Mouse (Mus musculus): ENCODE data around the gene Pomgnt1. TPM values are rescaled to one million over a fixed set of nuclear protein-coding genes. Genes with fewer than 3 reads are reported as not detected.

The Pomgnt1 gene
- polyA plus RNA-seq, 1 experiment from 2014 or later: 60.2 TPM

- Histone ChIP-seq H3K4me3 (ENCODE audit: low read length) (peak overlapping the region; percentile 91), H3K27ac (ENCODE audit: low read length) (peak overlapping the region; percentile 91), H3K9me3 (replicated peaks; ENCODE audit: control insufficient read depth, low read length) (0 out of 2 replicates have a peak, but pooled peaks cover 2% of the 10 kb centered on the region), H3K36me3 (ENCODE audit: control insufficient read depth, insufficient read depth) (peaks cover 25% of the 10 kb centered on the region), H3K27me3 (ENCODE audit: control insufficient read depth, insufficient read depth, low read length) (no peaks in the 10 kb centered on the region), H3K4me1 (ENCODE audit: control insufficient read depth, insufficient read depth, low read length) (peaks cover 17% of the 10 kb centered on the region), H3K4me2 (ENCODE audit: low read depth, low read length) (peak overlapping the region; percentile 83), H3K9ac (ENCODE audit: low read length) (peak overlapping the region; percentile 98)
- 25% methylated on average over 6 of the region's 6 CpGs for WGBS
- no peak for ATAC-seq (replicated peaks; ENCODE audit: extremely low read depth, insufficient read depth, low FRiP score)
These were observed 26.1 kb downstream of the Pomgnt1 start for GRCm38 (mm10) chr4:116149812-116150155.

DNA sequence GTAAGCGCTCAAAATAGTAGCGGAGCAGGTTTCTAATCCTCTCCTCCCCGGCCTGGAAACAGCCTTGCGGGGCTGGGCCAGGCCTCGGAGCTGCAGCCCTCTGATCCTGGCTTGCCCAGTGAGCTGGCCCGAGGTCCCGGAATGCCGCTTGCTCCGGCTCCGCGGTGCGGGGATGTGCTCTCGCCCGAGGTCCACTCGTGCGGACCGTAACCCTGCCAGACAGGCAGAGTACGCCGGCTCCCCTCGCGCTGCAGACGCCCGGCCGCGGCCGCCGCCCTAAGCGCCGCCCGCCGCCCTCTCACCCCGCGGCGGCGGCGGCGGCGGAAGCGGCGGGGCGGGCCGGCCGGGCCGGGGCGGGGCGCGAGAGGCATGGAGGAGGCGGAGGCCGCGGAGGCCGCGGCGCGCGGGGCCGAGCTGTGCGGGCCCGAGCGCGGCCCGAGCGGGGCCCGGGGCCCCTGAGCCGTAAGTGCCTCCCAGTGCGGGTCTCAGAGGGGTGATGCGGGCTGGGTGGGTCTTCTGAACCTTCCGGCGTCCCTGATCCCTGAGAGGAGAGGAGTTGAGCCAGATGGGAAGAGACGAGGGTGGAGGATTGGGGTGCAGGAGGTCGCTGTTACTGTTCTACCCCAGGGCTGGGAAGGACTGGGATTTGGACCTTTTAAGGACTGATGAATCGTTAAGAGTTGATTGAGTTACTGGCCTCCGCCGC lies 26.7 kb downstream of the Pomgnt1 start:
- under 1% methylated on average over 48 of the region's 73 CpGs for WGBS
- peak overlapping the region; percentile 98 for H3K9ac ChIP-seq (ENCODE audit: low read length)
- ATAC-seq (replicated peaks; ENCODE audit: extremely low read depth, insufficient read depth, low FRiP score): peak; percentile 93
- H3K36me3 ChIP-seq (ENCODE audit: control insufficient read depth, insufficient read depth): peaks cover 30% of the 10 kb centered on the region
- H3K4me1 ChIP-seq (ENCODE audit: control insufficient read depth, insufficient read depth, low read length): peaks cover 14% of the 10 kb centered on the region
- peak overlapping the region; percentile 91 for H3K27ac ChIP-seq (ENCODE audit: low read length)
- 0 out of 2 replicates have a peak, but pooled peaks cover 2% of the 10 kb centered on the region for H3K9me3 ChIP-seq (replicated peaks; ENCODE audit: control insufficient read depth, low read length)
- H3K4me3 ChIP-seq (ENCODE audit: low read length): peak overlapping the region; percentile 91
- H3K27me3 ChIP-seq (ENCODE audit: control insufficient read depth, insufficient read depth, low read length): no peaks in the 10 kb centered on the region
- peak overlapping the region; percentile 90 for H3K4me2 ChIP-seq (ENCODE audit: low read depth, low read length)

- Histone ChIP-seq H3K27me3 (ENCODE audit: control insufficient read depth, insufficient read depth, low read length) (no peaks in the 10 kb centered on the region), H3K36me3 (ENCODE audit: control insufficient read depth, insufficient read depth) (peaks cover 36% of the 10 kb centered on the region), H3K27ac (ENCODE audit: low read length) (peak overlapping the region; percentile 91), H3K9ac (ENCODE audit: low read length) (peak overlapping the region; percentile 98), H3K4me1 (ENCODE audit: control insufficient read depth, insufficient read depth, low read length) (peaks cover 14% of the 10 kb centered on the region), H3K4me2 (ENCODE audit: low read depth, low read length) (peak overlapping the region; percentile 90), H3K4me3 (ENCODE audit: low read length) (peak overlapping the region; percentile 91), H3K9me3 (replicated peaks; ENCODE audit: control insufficient read depth, low read length) (0 out of 2 replicates have a peak, but pooled peaks cover 2% of the 10 kb centered on the region)
- ATAC-seq (replicated peaks; ENCODE audit: extremely low read depth, insufficient read depth, low FRiP score): peak; percentile 7; the same call in 1 of the 2 replicates
- 16% methylated on average over 4 of the region's 4 CpGs for WGBS
These were observed 27.2 kb downstream of the Pomgnt1 start for GRCm38 (mm10) chr4:116150862-116151221.

DNA sequence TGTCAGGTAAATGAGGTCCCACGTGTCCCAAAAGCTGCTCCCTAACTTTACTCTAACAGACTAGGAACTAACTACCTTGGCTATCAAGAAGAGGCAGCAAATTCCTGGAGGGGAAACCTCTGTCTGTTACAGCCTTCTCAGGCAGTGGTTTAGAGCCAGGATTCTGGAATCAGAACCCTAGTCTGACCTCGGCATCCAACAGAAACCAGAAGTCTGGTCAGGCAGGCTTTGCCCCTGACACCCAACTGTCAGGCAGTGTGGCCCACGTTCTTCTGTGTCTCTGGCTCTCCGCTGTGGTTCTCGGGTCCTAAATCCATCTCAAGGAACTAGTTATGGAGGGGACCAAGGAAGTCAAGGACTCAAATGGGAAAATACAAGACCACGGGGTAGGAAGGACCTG lies 27.6 kb downstream of the Pomgnt1 start, which contains the start of gene Lurap1:
Gene Lurap1, minus strand, starts transcription at position 101 of the 400 bp plus-strand sequence.
- no peak for ATAC-seq (replicated peaks; ENCODE audit: extremely low read depth, insufficient read depth, low FRiP score)

DNA sequence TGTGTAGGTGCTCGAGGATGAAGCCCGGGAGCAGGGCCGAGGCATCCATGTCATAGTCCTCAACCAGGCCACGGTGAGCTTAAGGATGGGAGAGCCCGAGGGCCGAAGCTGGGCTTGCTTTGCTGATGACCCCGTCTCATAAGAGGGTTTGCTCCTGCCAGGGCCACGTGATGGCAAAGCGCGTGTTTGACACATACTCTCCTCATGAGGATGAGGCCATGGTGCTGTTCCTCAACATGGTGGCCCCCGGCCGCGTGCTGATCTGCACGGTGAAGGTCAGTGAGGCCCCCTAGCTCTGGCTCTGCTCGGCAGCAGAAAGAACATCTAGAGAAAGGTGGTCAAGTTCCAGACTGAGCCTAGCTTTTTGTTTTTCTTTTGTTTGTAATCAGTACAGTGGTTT lies 29.1 kb downstream of the Pomgnt1 start:
- H3K4me2 ChIP-seq (ENCODE audit: low read depth, low read length): no peak overlapping the region
- 90% methylated on average over 15 of the region's 15 CpGs for WGBS
- H3K4me3 ChIP-seq (ENCODE audit: low read length): no peak overlapping the region
- no peaks in the 10 kb centered on the region for H3K27me3 ChIP-seq (ENCODE audit: control insufficient read depth, insufficient read depth, low read length)
- H3K36me3 ChIP-seq (ENCODE audit: control insufficient read depth, insufficient read depth): peaks cover 51% of the 10 kb centered on the region
- peaks cover 14% of the 10 kb centered on the region for H3K4me1 ChIP-seq (ENCODE audit: control insufficient read depth, insufficient read depth, low read length)
- no peak overlapping the region for H3K9ac ChIP-seq (ENCODE audit: low read length)
- H3K9me3 ChIP-seq (replicated peaks; ENCODE audit: control insufficient read depth, low read length): no peaks in the 10 kb centered on the region
- no peak for ATAC-seq (replicated peaks; ENCODE audit: extremely low read depth, insufficient read depth, low FRiP score)
- H3K27ac ChIP-seq (ENCODE audit: low read length): no peak overlapping the region

More for the DNA sequence above, 27.6 kb downstream of the Pomgnt1 start, which contains the start of gene Lurap1:
- H3K9ac ChIP-seq (ENCODE audit: low read length): peak within 1 kb of the TSS; percentile 98
- peaks cover 39% of the 10 kb centered on the region for H3K36me3 ChIP-seq (ENCODE audit: control insufficient read depth, insufficient read depth)
- no peaks in the 10 kb centered on the region for H3K27me3 ChIP-seq (ENCODE audit: control insufficient read depth, insufficient read depth, low read length)
- H3K9me3 ChIP-seq (replicated peaks; ENCODE audit: control insufficient read depth, low read length): 0 out of 2 replicates have a peak, but pooled peaks cover 2% of the 10 kb centered on the region
- H3K4me2 ChIP-seq (ENCODE audit: low read depth, low read length): peak within 1 kb of the TSS; percentile 90
- peak within 1 kb of the TSS; percentile 91 for H3K27ac ChIP-seq (ENCODE audit: low read length)
- peak within 1 kb of the TSS; percentile 91 for H3K4me3 ChIP-seq (ENCODE audit: low read length)
- H3K4me1 ChIP-seq (ENCODE audit: control insufficient read depth, insufficient read depth, low read length): peaks cover 14% of the 10 kb centered on the region
- WGBS: 61% methylated on average over 6 of the region's 6 CpGs

DNA sequence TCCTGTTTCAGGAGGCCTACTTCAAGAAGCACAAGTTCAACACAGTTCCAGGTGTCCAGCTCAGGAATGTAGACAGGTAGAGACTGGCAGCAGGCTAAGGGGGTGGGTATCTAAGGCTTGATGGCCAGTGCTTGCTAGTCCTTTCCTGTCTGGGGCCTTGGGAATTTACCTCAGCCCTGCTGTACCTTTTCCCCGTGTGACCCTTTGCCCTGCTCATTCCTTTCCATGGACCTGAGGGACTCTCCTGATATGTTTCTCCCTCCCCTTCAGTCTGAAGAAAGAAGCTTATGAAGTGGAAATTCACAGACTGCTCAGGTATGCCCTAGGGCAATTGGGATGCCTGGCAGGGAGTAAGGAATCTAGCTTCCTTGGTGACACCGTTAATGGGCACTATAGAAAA lies 34.2 kb downstream of the Pomgnt1 start:
- Histone ChIP-seq H3K9ac (ENCODE audit: low read length) (no peak overlapping the region), H3K4me1 (ENCODE audit: control insufficient read depth, insufficient read depth, low read length) (peaks cover 16% of the 10 kb centered on the region), H3K4me2 (ENCODE audit: low read depth, low read length) (no peak overlapping the region), H3K27ac (ENCODE audit: low read length) (no peak overlapping the region), H3K36me3 (ENCODE audit: control insufficient read depth, insufficient read depth) (peaks cover 58% of the 10 kb centered on the region), H3K9me3 (replicated peaks; ENCODE audit: control insufficient read depth, low read length) (no peaks in the 10 kb centered on the region), H3K27me3 (ENCODE audit: control insufficient read depth, insufficient read depth, low read length) (no peaks in the 10 kb centered on the region), H3K4me3 (ENCODE audit: low read length) (no peak overlapping the region)
- 87% methylated on average over 2 of the region's 2 CpGs for WGBS
- ATAC-seq (replicated peaks; ENCODE audit: extremely low read depth, insufficient read depth, low FRiP score): no peak

DNA sequence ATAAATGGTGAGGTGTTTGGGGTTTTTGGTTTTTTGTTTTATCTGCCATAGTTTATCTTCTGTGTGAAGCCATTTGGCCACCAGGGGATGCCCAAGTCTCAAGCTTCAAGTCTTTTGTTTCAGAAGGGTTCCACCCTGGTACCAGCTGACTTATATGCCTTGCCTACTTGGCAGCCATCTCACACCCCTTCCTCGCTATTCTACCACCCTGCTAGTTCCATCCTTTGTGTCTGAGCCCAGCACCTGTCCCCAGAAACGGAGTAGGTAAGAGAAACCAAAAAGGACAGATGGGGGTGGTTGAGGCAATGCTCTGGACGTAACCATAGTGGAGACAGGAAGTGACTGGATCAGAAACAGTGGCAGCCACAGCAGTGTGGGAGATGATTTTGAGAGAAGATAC lies 36.3 kb downstream of the Pomgnt1 start:
- WGBS: 70% methylated on average over 3 of the region's 3 CpGs
- peaks cover 41% of the 10 kb centered on the region for H3K36me3 ChIP-seq (ENCODE audit: control insufficient read depth, insufficient read depth)
- ATAC-seq (replicated peaks; ENCODE audit: extremely low read depth, insufficient read depth, low FRiP score): no peak
- H3K27me3 ChIP-seq (ENCODE audit: control insufficient read depth, insufficient read depth, low read length): no peaks in the 10 kb centered on the region
- H3K4me2 ChIP-seq (ENCODE audit: low read depth, low read length): no peak overlapping the region
- peaks cover 19% of the 10 kb centered on the region for H3K4me1 ChIP-seq (ENCODE audit: control insufficient read depth, insufficient read depth, low read length)
- H3K9me3 ChIP-seq (replicated peaks; ENCODE audit: control insufficient read depth, low read length): no peaks in the 10 kb centered on the region
- no peak overlapping the region for H3K9ac ChIP-seq (ENCODE audit: low read length)
- H3K4me3 ChIP-seq (ENCODE audit: low read length): no peak overlapping the region
- H3K27ac ChIP-seq (ENCODE audit: low read length): peak overlapping the region; percentile 28; the same call in 1 of the 2 replicates

- 0 out of 2 replicates have a peak, but pooled peaks have one; percentile 30 for ATAC-seq (replicated peaks; ENCODE audit: extremely low read depth, insufficient read depth, low FRiP score)
- no peak overlapping the region for H3K4me2 ChIP-seq (ENCODE audit: low read depth, low read length)
- H3K27ac ChIP-seq (ENCODE audit: low read length): peak overlapping the region; percentile 28; the same call in 1 of the 2 replicates
- H3K4me1 ChIP-seq (ENCODE audit: control insufficient read depth, insufficient read depth, low read length): peaks cover 21% of the 10 kb centered on the region
- H3K9ac ChIP-seq (ENCODE audit: low read length): no peak overlapping the region
- 51% methylated on average over 3 of the region's 3 CpGs for WGBS
- no peaks in the 10 kb centered on the region for H3K9me3 ChIP-seq (replicated peaks; ENCODE audit: control insufficient read depth, low read length)
- H3K27me3 ChIP-seq (ENCODE audit: control insufficient read depth, insufficient read depth, low read length): no peaks in the 10 kb centered on the region
- peaks cover 33% of the 10 kb centered on the region for H3K36me3 ChIP-seq (ENCODE audit: control insufficient read depth, insufficient read depth)
- no peak overlapping the region for H3K4me3 ChIP-seq (ENCODE audit: low read length)
These were observed 37.1 kb downstream of the Pomgnt1 start for GRCm38 (mm10) chr4:116160769-116161168.

GRCm38 (mm10) chr4:116162142-116162541 lies 38.5 kb downstream of the Pomgnt1 start:
- Histone ChIP-seq H3K36me3 (ENCODE audit: control insufficient read depth, insufficient read depth) (peaks cover 20% of the 10 kb centered on the region), H3K4me3 (ENCODE audit: low read length) (no peak overlapping the region), H3K9me3 (replicated peaks; ENCODE audit: control insufficient read depth, low read length) (no peaks in the 10 kb centered on the region), H3K4me2 (ENCODE audit: low read depth, low read length) (no peak overlapping the region), H3K27me3 (ENCODE audit: control insufficient read depth, insufficient read depth, low read length) (no peaks in the 10 kb centered on the region), H3K4me1 (ENCODE audit: control insufficient read depth, insufficient read depth, low read length) (peaks cover 21% of the 10 kb centered on the region), H3K27ac (ENCODE audit: low read length) (peak overlapping the region; percentile 56; the same call in 1 of the 2 replicates), H3K9ac (ENCODE audit: low read length) (no peak overlapping the region)
- 50% methylated on average over 4 of the region's 4 CpGs for WGBS
- peak; percentile 42; the same call in 1 of the 2 replicates for ATAC-seq (replicated peaks; ENCODE audit: extremely low read depth, insufficient read depth, low FRiP score)

Data from heart, embryonic 16.5 days (tissue).